Mouse (Mus musculus) embryonic stem cell, embryonic (primary cell): ENCODE measurements at regions not wholly inside any gene's neighbourhood (a gene's known extent, or its start where the extent isn't known, plus 50 kb on each side); places are given as distances from the start of the nearest gene placed in this dataset.

Source experiments
- CTCF ChIA-PET, 4 experiments: fragments of 300-600 bp in 2 of 4; fragments of 350-600 bp in 2 of 4; sonication (Branson Sonifier 250); formaldehyde crosslinking; loops; one replicate each; lab custom pipeline; 2022; ENCODE audit warnings: inconsistent platforms in 2 of 4; lab: Charles Lee
- POLR2A ChIA-PET, 4 experiments: fragments of 300-600 bp in 2 of 4; fragments of 350-600 bp in 2 of 4; sonication (Branson Sonifier 250); formaldehyde crosslinking; loops; one replicate each; lab custom pipeline; 2022; ENCODE audit warnings: antibody characterized with exemption in 4 of 4, inconsistent platforms in 1 of 4; lab: Charles Lee

DNA sequence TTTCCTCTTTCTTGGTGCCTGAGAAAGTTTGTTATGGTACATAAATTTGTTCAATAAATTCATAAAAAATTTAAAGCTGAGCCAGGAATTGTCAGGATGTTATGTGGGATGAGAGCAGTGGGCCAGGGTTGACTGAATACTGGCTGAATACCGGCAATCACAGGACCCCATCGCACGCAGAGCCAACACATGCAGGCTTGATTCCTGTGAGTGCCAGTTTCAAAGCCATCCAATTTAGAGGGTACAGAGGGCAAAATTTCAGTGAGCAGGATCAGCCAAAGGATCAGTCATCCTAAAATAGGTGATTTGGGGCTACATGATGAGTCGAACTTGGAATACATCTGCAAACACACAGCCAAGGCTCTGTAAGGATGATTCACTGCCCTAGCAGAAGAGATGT lies 583.6 kb upstream of the Nectin3 start:
- ChIA-PET CTCF (no interaction called here), POLR2A (no interaction called here)

DNA sequence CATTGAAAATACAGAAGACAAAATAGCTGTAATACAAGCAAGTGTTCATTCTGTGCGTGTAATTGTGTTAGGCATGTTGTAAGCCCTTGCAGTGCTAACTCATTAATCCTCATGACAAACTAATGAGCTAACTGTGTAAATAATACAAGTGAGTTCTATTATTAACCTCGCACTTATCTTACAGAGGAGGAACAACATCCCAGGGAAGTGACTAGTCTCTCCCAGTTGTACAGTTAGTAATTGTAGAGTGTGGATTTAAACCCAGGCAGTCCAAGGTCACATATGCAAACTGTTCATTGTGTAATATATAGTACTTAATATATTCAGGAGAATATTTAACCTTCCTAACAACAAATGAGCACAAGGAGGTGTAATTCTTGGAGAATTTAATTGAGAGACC lies 582.0 kb upstream of the Nectin3 start:
- ChIA-PET CTCF (no interaction called here), POLR2A (no interaction called here)

DNA sequence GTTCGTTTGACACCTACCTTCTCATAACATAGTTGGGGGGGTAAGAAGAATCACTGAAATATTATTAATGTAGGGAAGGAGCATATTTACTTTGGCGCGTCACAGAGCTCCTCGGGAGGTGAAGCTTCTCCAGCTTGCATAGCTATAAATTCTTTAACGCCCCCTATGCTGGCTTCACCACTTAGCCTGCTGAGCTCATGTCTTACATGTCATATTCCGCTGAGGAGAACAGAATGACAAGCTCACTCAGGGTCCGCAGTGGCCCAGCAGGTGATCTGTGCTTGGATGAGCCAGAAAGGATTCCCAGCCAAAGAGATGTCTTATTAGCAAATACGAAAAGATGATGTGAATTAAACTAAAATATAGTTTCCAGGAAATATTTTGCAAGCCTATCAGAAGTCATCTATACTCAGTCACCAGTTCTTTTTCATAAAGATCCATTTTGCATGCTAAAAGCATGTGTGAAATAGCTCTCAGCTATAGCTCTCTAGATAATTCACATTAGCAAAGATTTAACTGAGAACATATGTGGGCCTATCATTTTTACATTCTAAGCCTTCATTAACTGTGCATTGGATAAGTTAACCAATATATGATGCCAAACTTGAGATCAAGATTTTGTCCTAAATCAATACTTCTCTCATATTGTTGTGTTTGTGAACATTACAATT lies 561.1 kb upstream of the Nectin3 start:
- ChIA-PET POLR2A (no interaction called here), CTCF (no interaction called here)

DNA sequence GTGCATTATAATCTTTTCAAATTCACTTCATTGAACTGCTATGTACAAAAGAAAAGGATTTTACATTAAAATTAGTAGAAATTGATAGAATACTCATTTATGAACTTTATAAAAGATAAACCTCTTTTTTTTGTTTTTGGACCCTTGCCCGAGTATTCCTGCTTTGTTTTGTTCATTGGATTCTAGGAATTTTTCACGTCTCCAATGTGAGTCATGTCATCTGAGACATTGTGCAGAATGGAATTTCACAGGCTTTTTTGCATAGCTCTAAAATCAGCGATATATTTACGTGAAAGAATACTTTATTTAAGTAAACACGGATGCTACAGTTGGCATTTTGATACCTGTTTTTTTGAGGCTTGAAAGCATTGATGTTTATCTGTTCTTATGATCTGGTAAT lies 560.5 kb upstream of the Nectin3 start:
- CTCF ChIA-PET: no interaction called here
- POLR2A ChIA-PET: no interaction called here

DNA sequence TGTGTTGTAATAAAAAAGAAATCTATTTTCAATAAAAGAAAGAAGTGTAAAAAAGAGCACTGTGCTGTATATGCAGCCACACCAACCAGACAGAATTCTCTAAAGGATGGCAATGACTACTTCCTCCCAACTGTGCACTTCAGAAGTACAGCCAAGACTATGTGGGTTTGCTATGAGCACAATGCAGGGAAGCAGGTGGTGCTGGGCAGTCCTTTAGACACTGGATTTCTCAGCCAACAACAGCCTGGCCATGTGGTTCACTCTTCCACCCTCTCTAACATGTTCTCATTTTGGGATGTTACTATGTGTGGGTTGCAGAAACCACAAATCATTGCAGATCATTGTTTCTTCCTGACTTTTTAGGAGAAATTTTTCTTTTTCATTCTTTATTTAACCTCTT lies 527.6 kb upstream of the Nectin3 start:
- ChIA-PET CTCF (no interaction called here), POLR2A (interaction anchor here in 1 of 4 experiments (0.6 kb wide), 1 partner anchor 169 kb away, joined by 3 read pairs; no protein-coding TSS in a partner anchor)

DNA sequence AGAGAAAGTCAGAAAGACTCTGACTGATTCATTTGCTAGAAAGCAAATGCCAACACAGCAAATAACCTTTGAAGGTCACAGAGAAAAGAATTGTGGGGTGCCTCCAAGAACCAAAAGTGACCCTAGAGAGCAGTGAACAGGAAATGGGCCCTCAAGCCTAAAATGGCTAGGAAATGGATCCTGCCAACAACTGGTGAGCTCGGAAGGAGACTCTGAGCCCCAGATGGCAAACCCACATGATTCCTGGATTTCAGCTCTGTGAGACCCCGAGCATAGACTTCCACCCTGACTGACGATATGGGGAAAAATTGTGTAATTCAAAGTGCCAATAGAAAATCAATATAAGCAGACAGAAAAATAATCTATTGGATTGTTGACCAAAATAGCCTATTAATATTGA lies 519.2 kb upstream of the Nectin3 start:
- ChIA-PET CTCF (no interaction called here), POLR2A (interaction anchor here in 1 of 4 experiments (0.6 kb wide), 1 partner anchor 215 kb away, joined by 3 read pairs; no protein-coding TSS in a partner anchor)

DNA sequence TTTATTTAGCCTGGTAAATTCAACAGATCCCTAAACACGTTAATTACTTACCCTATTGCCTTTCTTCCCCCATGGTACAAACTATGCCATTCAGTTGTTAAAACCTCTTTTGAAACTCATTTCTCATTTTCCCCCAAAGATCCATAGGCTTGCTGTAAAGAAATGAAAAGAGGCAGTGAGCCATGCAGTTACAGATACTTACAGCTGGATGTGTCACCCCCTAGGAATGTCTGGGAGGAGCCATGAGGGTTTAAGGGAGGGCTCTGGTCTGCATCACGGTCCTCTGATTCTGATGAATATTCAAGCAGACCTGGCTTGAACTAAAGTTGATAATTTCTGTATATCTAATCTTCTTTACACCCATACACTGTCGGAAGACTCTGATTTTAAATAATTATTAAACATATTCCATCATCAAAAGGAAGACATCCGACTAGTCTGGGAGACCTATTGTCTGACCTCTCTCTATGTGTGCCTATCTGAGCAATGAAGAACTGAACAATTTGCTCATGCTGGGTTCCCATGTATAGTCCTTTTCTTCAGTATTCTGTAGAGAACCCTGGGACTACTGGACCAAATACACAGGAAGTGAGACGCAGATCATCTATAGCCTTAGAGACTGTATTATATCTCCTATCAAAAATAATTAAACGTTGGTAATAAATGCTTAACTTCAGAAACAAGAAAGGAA lies 484.7 kb upstream of the Nectin3 start:
- ChIA-PET POLR2A (no interaction called here), CTCF (no interaction called here)

DNA sequence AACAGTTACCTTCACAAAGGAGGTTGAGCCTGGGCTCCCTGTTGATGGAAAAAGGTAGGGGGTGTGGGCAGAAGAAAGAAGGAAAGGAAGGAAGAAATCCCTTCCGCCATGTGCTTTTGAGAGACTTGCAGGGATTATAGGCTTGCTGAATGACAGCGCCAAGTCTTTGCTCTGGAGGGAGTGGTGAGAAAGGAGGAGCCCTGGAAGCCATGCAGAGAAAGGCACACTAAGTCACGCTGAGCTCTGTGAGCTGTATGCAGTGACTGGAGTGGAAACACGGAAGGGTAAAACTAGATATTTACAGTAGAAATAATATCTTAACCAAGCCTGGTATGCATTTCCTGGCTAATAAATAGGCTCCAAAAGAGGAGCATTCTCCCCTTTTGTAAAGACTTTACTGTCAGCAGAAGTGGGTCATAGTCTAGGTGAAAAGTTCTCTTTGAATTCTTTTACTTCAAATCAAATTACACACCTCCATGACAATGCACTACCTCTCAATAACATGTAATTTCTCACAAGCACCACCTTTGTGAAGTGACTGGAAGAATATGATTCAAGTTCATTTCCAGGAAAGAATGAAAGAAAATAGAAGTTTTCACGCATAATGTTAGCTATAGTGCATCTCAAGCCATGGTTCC lies 484.1 kb upstream of the Nectin3 start:
- ChIA-PET CTCF (no interaction called here), POLR2A (no interaction called here)

DNA sequence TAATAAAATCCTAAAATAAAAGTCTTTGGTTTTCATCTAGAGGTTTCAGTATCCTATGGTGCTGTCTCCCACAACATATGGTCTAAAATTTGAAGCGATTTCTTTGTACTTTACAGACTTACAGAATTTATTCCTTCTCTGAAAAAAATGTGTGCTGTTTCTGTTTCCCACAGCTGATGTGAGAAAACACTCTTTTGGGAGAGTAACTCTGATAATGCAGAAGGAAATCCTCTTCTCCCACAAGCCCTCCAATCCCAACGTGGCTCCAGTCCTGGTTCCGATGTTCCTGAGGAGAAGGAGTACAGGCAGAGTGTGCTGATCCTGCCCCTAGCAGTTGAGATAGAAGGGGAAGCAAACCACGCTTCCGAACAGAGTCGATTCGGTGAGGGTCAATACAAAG lies 467.4 kb upstream of the Nectin3 start:
- ChIA-PET POLR2A (no interaction called here), CTCF (no interaction called here)

DNA sequence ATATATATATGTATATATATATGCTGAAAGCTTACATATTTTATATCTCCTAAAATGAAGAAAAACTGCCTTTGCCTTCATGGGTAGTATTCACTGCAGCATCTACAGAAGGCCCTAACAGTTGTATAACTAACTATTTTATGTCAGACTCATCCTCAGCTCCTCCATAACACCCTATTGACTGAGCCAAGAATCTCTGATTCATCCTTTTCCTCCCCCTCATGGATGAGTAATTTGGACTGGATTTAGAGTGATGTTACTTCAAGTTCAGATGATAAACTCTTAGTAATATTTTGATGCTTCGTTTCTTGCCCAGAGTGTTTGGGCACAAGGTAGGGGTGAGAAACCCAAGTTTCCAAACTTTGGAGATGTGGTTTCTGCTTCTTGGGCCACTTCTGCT lies 458.7 kb upstream of the Nectin3 start:
- CTCF ChIA-PET: no interaction called here
- POLR2A ChIA-PET: interaction anchor here in 1 of 4 experiments (0.6 kb wide), 1 partner anchor 60 kb away, joined by 4 read pairs; no protein-coding TSS in a partner anchor

DNA sequence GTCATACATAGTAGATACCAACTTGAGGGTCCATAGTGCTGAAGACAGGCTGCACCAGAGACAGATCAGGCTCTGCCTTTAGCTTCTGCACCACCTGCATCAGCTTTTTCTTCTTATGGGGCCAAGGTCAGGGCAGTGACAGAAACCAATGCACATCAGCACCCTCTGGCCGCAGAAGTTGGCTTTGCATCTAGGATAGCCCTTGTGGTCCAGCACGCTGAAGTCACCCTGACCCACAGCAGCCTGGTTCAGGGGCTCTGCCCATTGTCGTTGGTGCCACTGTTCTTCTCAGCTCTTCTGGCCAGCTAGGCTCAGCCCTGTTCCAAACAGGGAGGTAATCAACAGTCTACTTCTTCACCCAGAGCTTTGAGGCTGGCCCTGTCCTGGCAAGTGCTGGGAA lies 427.7 kb upstream of the Nectin3 start:
- ChIA-PET POLR2A (no interaction called here), CTCF (interaction anchor here in 1 of 4 experiments (0.5 kb wide), 1 partner anchor 365 kb away, joined by 10 read pairs; no protein-coding TSS in a partner anchor)

DNA sequence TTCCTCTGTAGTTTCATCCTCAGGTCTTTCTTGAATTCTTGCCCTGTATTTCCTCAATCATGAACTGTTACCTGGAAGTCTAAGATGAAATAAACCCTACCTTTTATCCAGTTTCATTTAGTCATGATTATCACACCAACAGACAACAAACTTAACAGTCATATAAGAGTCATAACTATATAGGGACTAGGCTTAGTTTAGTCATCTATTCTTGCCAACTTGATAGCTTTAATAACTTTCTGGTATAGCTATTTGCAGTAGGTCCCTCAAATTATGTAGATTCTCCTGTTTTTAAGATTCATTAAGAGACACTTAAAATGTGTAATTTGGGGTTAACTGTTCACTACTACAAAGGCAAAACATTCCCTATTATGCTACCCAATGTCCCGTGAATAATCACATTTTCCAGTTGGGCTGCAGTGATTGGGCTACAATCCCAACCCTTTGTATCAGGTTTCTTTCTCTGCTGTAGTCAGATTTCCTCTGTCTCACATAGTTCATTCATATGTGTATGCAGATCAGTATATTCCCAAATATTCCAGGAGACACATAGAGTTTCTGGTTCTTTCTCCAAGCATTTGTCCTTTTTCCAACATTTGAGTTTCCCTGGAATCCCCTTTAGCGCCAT lies 396.4 kb upstream of the Nectin3 start:
- ChIA-PET POLR2A (no interaction called here), CTCF (no interaction called here)

DNA sequence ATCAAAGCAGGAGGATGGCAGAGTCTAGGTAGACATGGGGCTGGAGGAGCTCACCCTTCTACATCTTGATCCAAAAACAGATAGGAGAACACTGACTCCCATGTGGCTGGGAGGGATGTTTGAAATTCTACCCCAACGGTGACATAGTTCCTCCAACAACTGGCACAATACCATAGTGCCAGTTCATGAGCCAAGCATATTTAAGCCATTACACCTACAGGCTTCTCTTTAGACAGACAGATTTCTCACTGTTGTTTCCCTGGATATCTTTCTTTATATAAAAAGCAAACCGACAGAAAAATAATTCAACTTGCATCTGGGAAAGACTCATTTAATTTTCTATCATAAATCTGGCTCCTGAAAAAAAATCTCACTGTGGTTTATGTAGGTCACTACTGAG lies 380.4 kb upstream of the Nectin3 start:
- ChIA-PET CTCF (no interaction called here), POLR2A (no interaction called here)

DNA sequence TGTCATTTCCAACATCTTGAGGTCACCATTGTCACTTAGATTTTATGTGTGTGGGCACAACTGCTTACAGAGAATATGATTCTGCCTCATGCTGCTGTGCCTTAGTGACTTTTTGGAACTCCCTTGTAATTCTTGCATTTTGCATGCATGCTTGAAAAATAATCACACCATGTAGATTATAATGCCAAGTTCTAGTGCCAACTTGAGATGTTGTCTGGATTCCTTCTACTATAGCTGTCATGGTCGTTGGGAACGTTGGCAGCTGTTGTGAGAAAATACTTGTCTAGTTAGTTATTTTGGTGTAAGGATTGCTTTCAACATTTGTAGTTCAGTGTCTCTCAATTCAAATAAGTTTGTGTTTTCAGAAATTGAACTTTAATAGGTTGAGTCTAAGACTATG lies 365.6 kb upstream of the Nectin3 start:
- ChIA-PET CTCF (no interaction called here), POLR2A (no interaction called here)

DNA sequence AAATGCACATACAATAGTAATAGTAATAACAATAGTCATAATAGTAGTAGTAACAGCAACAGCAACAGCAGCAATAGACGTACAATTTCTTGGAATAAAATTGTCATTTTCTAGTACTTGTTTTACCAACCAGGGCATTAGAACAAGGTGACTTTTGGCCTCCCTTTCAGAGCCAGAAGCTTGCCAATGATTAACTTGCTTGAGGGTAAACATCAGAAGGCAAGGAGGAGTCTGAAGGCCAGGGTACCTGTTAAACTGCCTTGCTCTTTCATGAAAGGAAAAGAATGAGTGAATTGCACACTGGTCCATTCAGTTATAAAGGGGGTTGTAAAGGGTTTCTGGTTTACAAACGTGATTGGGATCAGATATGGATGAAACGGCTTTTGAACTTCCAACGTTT lies 351.2 kb upstream of the Nectin3 start:
- ChIA-PET POLR2A (no interaction called here), CTCF (no interaction called here)

DNA sequence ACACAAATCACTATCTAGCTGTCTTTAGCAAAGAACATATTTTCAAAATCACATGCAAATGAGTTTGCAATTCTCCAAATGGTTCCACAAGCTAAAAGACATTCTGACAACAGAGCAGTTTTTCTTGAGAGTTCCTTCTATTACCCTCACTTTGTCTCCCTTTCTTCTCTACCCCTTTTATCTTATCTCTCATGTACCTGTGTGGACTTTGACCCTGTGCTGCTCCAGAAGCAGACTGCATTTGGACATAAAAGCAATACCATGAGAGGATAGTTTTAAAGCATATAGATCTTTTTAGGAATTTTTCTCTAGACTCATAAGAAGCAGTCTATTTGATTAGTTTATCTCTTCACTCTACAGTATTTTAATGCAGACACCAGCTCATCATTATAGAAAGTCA lies 350.4 kb upstream of the Nectin3 start:
- ChIA-PET POLR2A (no interaction called here), CTCF (no interaction called here)

DNA sequence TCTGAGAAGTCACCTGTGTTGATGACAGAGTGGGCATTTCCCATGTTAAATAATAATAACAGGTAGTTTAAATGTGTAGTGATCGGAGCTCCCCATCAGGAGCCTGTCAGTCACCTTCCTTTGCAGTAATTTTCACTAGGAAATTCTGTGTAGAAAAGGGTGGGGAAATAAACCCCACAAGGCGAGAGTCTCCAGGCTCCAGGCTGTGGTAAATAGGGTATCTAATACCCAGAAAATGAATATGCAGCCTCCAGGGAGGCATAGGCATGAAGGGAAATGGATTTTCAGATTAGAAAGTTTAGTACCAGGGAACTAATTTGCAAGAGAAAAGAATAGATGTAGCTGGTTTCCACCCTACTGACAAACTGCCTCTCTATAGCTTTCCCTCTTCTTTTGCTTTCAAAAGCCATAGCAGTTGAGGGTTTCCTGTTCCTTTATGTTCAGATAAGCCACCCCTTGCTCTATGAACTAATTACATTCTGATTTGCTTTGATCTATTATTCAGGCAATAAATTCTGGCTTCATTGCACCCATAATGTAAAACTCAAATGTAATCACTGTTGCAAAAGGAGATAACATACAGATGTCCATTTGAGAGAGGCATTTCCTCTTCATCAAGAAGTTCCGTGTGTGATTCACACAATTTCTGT lies 349.5 kb upstream of the Nectin3 start:
- ChIA-PET CTCF (no interaction called here), POLR2A (no interaction called here)

DNA sequence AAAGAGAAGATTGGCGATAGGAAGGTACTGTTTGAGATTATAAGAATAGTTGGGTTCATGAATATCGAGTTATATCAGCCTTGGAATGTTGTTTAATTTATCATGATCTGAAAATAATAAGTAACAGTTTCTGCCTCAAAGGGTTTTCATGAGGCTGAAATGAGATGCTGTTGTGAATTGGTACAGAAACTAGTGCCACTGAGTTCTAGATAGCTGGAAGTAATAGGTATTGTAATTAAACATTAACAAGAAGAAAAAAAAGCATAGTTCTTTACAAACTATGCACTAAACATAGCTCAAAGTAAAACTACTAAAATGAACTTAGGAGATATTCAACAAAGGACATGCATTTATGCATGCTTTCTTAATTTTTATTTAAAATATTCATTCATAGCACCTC lies 342.9 kb upstream of the Nectin3 start:
- POLR2A ChIA-PET: no interaction called here
- CTCF ChIA-PET: no interaction called here

DNA sequence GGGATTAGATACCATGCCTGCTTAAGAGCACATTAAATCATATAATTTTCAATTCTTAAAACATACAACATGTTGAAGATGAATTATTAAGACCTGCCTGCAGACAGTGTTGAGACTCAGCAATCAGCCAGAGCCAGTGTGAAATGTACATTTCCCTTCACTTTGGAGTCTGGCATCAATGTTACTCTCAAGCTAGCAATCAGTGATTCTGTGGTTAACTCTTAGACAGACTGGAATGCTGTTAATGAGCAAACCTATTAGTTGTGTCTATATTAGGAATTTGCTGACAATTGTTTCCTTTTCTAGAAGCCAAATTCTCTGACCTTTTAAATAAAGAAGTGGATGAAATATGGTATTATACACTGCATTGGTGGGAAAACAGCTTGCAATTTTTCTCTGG lies 342.4 kb upstream of the Nectin3 start:
- ChIA-PET POLR2A (no interaction called here), CTCF (no interaction called here)

DNA sequence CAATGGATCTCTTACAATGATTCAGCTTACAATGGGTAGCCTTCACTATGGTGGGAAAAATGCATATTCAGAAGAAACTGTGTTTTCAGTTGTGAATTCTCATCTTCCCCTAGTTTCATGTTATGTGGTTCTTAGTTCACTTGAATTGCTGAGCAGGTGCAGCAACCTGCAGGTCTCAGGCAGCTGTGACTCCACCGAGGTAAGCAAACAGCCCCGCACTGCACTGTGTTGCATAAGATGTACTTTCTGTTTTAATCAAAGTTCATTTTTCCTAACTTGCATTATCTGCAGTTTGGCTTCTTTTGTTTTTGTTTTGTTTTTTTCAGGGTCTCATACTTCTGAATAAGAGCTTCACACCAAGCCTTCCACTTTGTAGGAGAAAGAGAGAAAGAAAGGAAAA lies 326.8 kb upstream of the Nectin3 start:
- ChIA-PET POLR2A (interaction anchor here in 1 of 4 experiments (1.0 kb wide), 1 partner anchor 313 kb away, joined by 3 read pairs; no protein-coding TSS in a partner anchor), CTCF (no interaction called here)
